Mouse (Mus musculus) cerebellum, postnatal 25 days (tissue): ENCODE results near the gene Carmil1.
"Not testable (repeated sequence)": the region's sequence is repeated elsewhere in the genome, so short reads cannot be mapped to it uniquely, and the experiment has no call there.

ENCODE experiments used
- DNase-seq, 2 experiments: peaks; one replicate each; pipeline ENCODE4 v3.0.0; 2021; ENCODE audit warnings: mixed read lengths in 2 of 2

Gene Carmil1

GRCm38 (mm10) chr13:24147006-24147405 is 133.6 kb downstream of the Carmil1 start:
- no peak for DNase-seq

DNA sequence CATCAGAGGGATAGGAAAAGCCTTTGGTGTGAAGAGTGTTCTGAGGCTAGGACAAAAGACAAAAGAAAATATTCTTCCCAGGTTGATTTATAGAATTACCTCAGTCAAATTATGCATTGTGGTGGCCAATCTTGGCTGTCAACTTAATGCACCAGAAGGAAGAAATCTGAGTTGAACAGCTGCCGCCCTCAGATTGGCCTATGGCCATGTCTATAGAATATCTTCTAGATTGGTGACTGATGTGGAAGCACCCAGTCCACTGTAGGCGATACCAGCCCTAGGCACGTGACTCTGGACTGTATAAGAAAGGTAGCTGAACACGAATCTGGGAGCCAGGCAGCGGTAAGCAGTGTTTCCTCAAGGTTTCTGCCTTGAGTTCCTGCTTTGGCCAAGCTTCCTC is 134.1 kb downstream of the Carmil1 start:
- no peak for DNase-seq

DNA sequence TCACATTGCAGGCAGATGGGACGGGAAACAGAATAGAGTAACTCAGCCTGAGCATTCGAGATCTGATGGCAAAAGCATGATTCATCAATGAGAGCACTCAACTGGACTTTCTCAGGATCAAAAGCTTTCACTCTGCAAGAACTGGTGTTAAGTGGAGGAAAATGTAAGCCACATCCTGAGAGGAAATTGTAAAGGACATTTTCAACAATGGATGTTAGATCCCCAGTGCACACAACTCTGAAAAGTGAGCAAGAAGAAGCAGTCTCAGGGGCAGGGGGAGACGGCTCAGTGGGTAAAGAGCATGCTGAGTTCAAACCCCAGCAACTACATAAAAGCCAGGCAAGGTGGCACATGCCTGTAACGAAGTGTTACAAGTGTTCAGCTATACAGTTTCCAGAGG is 135.7 kb downstream of the Carmil1 start:
- DNase-seq, result no peak

- peak; percentile 35 to 62 for DNase-seq
These were observed 136.5 kb downstream of the Carmil1 start for GRCm38 (mm10) chr13:24144141-24144540.

GRCm38 (mm10) chr13:24136836-24137235 is 143.8 kb downstream of the Carmil1 start:
- no peak for DNase-seq

GRCm38 (mm10) chr13:24135282-24136230 is 145.0 kb downstream of the Carmil1 start:
- DNase-seq, result no peak

DNA sequence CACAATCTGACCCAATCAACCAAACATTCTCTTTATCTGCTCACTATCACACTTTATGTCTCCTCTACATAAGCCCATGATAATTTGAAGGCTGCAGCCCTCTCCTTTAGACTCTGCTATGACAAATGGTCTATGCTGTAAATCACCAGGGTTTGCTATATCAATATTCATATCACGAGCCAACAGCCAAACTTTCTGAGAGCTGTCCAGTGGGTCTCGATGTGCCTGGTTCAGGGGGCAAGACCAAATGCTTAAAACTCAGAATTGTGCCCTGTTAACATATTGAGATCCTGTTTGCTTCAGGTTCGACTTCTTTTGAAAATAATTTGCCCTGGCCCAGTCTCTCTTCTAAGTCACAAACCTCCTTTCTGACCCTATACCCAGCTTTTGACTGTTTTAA is 147.7 kb downstream of the Carmil1 start:
- no peak for DNase-seq

DNA sequence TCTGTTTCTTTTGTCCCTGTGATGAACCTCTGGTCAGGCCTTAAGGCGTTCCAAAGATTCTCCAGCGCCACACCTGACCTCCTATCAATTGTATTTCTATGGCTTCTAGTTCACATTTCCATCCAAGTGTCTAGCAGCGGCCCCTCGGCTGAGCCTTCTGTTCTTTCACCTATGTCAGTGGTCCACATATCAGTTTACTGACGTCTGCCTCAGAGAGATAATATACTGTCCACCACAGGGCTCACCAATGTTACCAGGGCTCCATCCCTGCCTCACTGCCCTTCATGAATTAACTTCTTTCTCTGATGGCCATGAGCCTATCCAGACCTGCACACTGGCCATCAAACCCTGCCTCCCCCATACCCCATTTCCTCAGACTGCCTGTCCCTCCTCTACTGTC is 149.3 kb downstream of the Carmil1 start:
- no peak for DNase-seq

DNA sequence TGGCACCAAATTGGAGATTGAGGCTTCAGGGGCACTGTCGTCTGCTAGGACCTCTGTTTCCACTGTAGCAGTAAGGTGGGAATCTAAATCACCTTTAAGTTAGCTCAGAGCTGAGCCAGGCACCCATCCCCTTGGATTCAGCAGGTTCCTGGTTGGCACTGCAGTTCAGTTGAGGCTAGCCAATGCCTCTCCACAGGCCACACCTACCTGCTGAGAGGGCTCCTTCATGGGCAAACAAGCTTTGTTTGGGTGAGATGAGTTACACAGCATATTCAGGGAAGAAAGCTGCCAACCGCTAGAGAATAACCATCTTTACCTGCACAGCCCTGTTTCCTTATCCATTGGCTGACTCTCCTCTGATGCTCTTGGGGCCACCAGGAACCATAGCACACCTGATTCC is 149.9 kb downstream of the Carmil1 start:
- DNase-seq, result no peak

- DNase-seq, result no peak
These were observed 151.9 kb downstream of the Carmil1 start for GRCm38 (mm10) chr13:24128731-24129130.

- no peak for DNase-seq
These were observed 154.7 kb downstream of the Carmil1 start for GRCm38 (mm10) chr13:24125865-24126264.

GRCm38 (mm10) chr13:24117181-24117812 is 163.3 kb downstream of the Carmil1 start:
- peak; percentile 43 to 56 for DNase-seq

DNA sequence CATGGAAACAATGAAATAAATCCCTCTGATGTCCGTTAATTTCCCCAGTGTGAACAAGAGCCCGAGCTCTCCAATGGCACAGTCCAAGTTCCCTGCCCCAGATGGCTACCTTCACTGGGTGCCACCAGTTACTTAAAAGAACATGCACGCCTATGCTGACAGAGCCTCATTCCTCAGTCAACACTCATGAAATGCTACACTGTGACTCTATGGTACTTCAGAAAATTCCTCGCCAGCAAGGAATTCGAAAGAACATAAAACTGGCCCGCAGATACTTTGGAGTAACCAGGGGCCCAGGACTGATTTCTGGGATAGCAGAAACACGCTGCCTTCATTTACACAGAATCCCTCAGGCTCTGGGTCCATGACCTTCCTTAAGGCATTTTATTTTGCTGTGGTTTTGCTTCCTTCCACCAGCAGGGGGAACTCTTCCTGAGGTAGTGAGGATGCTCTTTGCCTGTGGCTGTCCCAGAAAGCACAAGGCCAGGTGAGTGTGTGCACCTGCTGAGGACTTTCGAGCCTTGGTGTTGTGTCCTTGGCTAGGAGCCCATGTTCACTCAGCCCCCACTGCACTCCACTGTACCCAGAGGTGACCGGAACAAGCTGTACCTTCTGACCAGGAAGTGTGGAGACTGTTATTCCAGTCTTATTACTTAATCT is 167.8 kb downstream of the Carmil1 start:
- DNase-seq, result peak; percentile 62 to 80

DNA sequence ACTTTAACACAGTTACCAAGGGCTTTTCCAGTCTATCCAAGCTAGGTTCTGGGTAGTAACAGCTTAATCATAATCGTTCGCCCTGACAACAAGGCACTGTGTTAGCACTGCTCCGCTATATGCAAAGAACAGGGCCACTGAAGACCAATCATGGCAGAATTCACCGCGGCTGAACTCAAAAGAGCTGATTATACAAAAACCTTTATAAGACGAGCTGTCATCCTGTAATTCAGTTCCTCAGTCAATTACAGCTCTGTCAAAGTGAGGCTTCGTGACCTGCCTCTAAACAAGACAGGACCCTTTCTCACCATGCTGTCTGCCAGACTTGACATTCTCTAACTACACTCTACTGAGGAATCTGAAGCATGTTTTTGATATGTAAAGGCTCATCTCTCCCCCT is 170.3 kb downstream of the Carmil1 start:
- no peak for DNase-seq

GRCm38 (mm10) chr13:24108282-24108681 is 172.3 kb downstream of the Carmil1 start:
- DNase-seq, result no peak

GRCm38 (mm10) chr13:24107058-24107457 is 173.5 kb downstream of the Carmil1 start:
- no peak for DNase-seq

- DNase-seq, result no peak
These were observed 174.8 kb downstream of the Carmil1 start for GRCm38 (mm10) chr13:24105838-24106237.

GRCm38 (mm10) chr13:24105340-24105669 is 175.3 kb downstream of the Carmil1 start:
- DNase-seq, result no peak

- not testable (repeated sequence) for DNase-seq
These were observed 175.8 kb downstream of the Carmil1 start for GRCm38 (mm10) chr13:24104611-24105339.

DNA sequence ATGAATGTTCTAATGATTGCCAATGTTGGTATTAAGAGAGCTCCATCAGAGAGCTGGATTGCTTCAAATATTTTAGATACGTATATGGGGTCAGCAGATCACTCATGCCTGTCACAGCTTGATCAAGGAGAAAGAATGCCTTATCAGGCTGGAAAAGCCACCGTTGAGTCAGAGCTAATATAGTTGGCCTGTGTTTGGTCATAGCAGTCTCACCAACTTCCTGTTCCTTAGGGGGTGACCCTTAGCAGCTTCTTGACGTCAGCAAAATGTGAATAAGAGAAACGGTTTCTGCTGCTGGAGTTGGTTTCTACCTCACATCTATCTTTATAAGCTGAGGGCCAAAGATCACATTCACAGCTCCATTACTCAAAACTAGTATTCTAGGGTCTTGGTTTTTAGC is 176.6 kb downstream of the Carmil1 start:
- DNase-seq, result no peak

DNA sequence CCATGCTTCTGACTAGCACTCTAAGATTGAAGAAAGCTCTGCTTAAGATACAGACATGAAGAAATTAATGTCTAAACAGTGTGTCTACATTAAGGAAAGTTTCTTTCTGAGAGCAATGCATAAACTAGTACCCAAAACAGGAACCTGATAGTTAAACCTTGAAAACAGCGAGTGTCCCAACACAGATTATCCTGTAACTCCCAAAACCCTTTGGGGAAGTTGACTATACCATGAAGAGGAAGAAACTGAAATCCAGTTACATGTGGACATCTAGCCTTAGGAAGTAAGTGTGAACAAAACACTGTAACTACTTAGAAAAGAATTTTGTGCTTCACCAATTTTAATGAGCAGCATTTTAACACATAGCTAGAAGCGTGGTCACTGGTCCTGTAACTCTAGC is 177.4 kb downstream of the Carmil1 start:
- DNase-seq, result no peak

DNA sequence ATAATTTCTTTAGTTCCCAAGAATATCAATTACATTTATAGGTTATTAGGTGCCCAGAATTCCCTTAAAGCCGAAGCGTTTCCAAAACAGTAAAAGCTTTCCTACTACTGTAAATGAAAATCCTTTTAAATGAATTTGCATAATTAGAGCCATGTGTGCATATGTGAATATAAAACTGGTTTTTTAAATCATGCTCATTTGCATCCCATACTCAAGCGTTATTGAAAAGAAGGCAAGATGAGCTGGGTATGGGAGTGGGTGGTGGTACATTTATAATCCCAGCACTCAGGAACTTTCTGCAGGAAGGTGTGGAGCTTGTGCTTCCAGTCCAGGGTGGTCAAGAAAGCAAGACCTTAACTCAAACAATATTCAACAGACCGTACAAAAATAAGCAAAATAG is 178.3 kb downstream of the Carmil1 start:
- no peak for DNase-seq
